Mouse (Mus musculus) urinary bladder, postnatal 4 days (tissue): Measurements from ENCODE around the gene Rab17.
A peak's percentile ranks its signal among the peaks of the same experiment; 100 is the strongest.

Source experiments
- DNase-seq, 2 experiments: peaks; one replicate each; pipeline ENCODE4 v3.0.0; 2021 to 2022; ENCODE audit warnings: low spot score in 2 of 2

The Rab17 gene

GRCm38 (mm10) chr1:90995916-90996315 is 26.5 kb upstream of the Rab17 start:
- DNase-seq, result no peak

DNA sequence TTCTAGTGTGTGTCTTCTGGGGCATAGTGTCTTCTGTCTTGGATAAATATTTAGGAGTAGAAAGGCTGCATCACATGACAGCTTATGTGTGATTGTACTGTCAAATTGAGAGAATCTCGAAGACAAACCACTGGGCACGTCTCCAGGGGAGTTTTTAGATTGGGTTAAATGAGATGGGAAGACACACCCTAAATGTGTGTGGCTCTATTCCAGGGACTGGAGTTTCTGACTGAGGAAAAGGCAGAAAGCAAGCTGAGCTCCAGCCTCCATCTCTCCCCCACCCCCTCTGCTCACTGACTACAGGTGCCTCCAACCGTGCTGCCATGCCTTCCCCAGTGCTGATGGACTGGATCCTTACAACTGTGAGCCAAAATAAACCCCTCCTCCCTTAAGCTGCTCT is 11.9 kb upstream of the Rab17 start:
- peak in 1 of 2 experiments; percentile 36 for DNase-seq

DNA sequence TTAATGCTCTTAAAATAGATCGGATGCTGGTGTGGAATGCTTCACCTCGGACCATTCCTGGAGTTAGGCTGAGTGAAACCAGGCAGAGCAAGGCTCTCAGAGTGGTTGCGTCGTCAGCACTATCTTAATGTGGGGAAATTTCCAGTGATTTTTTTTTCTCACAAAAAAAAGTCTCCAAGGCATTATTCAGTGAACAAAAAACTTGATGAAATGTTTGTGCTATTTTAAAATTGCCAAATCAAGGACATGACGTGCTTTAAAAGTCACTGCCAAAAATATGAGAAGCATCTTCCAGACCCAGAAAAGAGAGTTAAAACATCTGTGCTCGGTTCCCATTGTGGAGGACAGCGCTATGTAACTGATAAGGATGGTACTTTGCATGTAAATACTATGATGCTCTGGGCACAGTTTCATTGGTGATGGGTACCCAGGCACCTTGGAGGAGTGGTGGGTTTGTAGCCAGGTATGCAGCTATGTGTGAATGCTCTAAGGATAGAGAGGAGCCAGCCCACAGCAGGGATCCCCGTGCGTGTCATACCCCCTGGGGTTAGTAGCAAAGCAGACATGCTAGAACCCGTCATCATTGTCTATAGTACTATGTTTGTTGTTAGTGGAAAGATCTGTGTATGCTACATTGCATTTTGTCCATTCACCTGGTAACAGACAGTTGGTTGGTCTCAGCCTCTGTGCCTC is 11.3 kb upstream of the Rab17 start:
- no peak for DNase-seq

- no peak for DNase-seq
These were observed 6.5 kb upstream of the Rab17 start for GRCm38 (mm10) chr1:90975960-90976359.

DNA sequence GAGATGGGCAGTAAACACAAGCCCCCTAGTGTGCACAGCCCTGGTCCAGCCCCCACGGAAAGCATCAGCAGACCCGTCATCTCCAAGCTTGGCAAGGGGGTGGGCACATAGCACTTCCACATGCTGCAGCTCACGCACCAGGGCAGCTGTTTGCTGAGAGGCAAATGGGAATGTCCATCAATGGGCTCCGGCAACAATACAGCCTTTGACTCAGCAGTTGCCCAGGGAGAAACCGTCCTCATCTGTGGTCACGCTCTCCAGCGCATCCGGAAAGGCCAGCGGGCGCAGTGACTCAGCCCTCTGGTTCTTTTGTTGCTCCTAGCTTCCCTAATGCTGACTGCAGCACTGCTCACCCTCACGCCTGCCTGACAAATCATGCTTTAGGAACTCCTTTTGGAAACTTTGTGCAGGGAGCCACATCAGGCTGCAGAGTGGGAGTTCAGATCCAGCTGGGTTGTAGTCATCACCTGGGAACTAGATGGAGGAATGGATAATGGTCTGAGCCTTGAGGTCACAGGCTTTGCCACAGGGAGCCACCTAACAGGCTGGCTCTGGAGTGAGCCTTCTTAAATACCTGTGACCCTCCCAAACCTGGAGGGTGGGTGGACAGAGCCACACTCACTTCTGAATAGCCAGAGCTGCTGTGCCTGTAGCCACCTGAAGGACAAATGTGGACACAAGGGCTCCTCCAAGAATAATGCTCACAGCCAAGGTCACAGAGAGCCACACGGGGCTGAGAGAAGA is 5.6 kb upstream of the Rab17 start:
- DNase-seq, result no peak

DNA sequence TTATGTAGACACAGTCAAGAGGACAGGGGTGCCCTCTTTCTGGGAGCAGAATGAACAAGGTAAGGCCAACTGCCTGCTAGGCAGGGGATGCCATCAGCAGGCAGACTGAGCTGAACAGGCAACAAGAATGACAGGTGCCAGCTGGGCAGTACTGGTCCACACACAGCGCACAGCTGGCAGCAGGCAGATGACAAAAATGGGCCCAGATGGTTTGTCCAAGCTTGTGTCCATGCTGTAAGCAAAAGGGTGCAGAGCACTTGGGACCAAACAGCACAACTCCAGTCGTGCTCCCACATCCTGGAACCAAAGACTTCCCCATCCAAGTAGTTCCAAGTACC is 4.1 kb upstream of the Rab17 start:
- no peak for DNase-seq

DNA sequence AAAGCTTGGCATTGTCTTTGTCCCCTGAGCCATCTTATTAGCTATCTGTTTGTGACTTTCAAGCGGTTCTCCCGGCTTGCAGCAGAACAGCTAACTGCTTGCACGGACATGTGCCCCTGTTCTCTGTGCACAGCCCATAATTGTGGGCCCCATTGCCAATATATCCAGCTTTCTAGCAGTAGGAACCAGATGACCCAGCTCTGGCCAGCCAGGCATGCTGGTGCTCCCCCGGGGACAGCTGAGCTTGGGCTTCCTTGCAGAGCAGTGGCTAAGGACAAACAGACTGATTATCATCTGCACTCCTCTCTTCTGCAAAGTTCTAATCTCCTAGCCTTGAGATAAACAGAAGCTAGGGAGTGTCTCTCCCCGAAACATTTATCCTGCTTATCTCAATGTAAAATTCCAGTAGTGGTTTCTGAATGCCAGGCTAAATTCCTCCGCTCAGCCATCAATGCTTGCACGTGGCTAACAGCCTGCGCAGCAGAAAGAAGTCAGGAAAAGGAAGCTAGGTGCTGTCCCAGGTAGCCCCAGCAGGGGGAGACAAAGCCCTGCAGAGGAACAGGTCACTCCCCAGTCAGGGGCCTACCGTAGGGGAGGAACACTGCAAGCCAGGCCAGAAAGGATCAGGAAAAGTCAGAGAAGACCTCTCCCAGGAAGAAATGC is 3.6 kb upstream of the Rab17 start:
- DNase-seq, result peak; percentile 90 to 98

GRCm38 (mm10) chr1:90969881-90970390 is 475 bp upstream of the Rab17 start:
- DNase-seq, result no peak

DNA sequence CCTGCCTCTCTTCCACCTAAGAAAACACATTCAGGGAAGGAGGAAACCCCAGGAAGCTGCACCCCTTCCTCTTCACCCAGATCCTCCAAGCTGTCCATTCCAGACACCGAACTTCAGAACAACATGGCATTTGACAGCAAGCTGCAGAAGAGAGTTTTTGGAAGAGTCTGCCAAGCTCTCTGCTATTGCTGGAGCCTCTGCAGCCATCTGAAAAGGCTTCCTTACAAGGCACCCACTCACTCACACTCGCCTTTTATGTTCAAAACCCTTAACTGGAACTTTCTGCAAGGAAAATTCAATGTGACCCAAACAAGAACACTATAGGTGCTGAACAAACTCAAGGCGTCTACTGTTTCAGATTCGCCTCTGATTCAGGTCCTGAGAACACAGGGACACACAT is 812 bp downstream of the Rab17 start:
- no peak for DNase-seq

DNA sequence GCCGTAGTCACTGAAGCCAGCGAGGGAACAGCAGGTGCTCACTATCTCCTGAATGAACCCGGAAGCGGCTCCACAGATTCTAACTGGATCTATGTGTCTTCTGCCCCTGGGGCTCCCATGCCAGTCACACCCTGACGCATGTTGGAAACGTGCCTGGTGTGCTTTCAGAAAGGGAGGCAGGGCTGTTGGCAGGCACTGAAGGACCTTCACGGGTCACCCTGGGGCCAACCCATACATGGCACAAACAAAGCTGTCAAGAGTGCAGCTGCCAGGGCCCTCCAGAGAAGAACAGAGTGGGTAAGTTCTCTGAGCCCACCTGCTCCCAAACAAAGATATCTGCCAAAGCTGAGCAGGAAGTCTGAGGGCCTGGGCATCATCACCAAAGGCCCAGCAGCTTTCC is 1.9 kb downstream of the Rab17 start:
- no peak for DNase-seq

DNA sequence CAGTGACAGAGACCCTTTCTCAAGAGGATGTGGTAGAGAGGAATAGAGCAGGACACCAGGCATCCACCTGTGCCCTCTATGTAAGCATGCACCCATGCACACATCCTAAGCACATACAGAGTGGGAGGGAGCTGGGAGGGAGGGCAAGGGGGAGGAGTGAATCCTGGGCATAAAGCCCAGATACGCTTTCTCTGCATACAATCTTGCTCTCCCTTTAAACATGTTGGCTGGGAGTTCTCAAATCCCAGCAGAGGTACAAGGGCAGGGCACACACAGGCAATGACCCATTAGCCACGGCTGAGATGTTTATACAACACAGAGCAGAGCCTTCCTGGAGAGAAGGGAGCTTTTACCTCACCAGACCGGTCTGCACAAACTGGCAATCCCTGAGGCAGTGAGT is 6.5 kb downstream of the Rab17 start:
- DNase-seq, result no peak

- DNase-seq, result no peak
These were observed 6.9 kb downstream of the Rab17 start for GRCm38 (mm10) chr1:90962526-90962925.

- no peak for DNase-seq
These were observed 13.0 kb downstream of the Rab17 start for GRCm38 (mm10) chr1:90956245-90957096.

GRCm38 (mm10) chr1:90953688-90954087 is 15.8 kb downstream of the Rab17 start:
- DNase-seq, result no peak

- DNase-seq, result no peak
These were observed 16.7 kb downstream of the Rab17 start, which contains the start of gene Prlh for GRCm38 (mm10) chr1:90952808-90953207. TSS of gene Prlh (plus strand) at chr1:90953108.

GRCm38 (mm10) chr1:90951670-90952069 is 17.8 kb downstream of the Rab17 start:
- no peak for DNase-seq

DNA sequence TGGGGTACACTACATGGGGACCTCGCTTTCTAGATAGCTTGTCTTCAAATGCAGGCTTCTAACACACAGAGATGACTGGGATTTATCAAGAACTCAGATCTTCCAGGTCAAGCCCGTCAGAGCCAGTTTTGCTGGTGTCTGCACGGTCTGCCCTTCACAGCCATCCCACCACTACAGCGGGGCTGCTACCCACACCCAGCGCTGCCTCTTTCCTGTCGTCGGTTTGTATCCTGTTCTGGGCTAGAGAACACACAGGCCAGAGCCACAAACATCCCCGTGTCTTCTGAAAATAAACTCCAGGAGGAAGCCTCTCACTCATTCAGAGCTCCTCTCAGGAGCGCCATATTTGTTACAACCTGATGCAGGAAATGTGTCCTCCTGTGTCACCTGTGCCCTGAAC is 20.2 kb downstream of the Rab17 start:
- no peak for DNase-seq

DNA sequence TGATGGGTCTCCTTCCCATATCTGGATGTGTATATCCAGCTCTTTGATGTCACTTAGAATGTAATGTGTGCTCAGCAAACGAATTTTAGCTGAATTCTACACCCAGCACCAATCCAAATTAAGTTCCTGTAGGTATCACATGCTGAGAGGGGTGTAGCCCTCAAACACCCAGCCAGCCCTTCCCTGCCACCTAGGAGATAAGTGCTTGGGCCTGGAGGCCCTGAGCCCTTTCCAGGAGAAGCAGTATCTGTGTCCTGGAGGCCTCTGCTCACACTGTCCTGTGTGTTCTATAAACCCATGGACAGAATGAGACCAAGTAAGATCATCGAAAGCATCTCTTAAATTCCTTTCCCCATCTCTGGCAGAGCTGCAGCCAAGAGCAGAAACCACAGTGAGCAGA is 22.2 kb downstream of the Rab17 start:
- DNase-seq, result no peak

- DNase-seq, result no peak
These were observed 24.3 kb downstream of the Rab17 start for GRCm38 (mm10) chr1:90945171-90945570.

DNA sequence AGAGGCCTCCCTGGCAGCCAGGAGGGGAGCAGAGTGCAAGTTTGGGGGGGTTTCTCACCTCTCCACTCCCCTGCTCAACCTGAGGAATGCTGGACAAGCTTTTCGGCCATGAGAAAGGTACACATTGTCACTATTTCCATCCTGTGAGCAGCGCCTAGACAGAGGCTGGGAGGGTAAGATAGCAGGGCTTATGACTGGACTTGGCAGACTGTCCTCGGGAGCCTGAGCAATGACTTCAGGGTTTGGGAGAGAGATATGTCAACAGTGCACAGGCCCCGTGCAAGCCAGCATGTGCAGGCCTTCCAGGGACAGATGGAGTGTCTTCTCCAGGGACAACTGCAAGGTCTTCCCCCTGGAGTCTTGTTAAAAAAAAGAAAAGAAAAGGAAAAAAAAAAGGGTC is 29.5 kb downstream of the Rab17 start:
- no peak for DNase-seq

DNA sequence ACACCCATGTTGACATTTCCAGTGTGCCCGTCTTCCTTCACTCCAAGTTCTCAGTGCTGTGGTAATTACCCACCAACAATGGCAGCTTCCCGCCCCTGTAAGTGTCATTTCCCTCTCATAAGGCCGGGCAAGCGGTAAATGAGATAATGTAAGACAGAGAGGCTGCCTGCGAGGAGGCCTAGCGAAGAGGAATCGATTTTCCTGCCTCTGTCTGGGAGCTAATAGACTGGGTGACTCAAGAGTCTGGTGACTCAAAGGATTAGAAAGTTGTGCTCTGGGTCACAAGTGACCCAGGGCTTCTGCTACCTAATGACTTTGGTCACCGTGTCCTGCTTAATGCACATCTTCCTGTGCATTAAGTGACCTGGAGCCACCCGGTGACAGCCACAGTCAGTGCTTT is 32.5 kb downstream of the Rab17 start:
- DNase-seq, result no peak

GRCm38 (mm10) chr1:90933001-90933400 is 36.5 kb downstream of the Rab17 start:
- DNase-seq, result no peak
